Mouse (Mus musculus) thymus, adult 2 months (tissue): Measurements from ENCODE around the gene Gm20388.

Source experiments
- CTCF ChIP-seq: fragments of 200-500 bp; IDR thresholded peaks from 2 replicates; pipeline ENCODE4 v1.5.1; 2012; ENCODE audit warnings: mild to moderate bottlenecking, control low read depth, low read length, moderate library complexity, borderline replicate concordance; ENCODE audit not compliant: control insufficient read depth, poor library complexity, insufficient read depth; ENCODE audit errors: extremely low read depth
- POLR2A ChIP-seq: fragments of 200-500 bp; IDR thresholded peaks from 2 replicates; pipeline ENCODE4 v1.6.1; 2012; ENCODE audit warnings: mild to moderate bottlenecking, low read length, control low read depth, moderate library complexity; ENCODE audit not compliant: control insufficient read depth, poor library complexity, insufficient read depth; ENCODE audit errors: extremely low read depth

- TF ChIP-seq CTCF (no peak), POLR2A (no peak)
Observed at GRCm38 (mm10) chr8:121129265-121129940, 1218.8 kb downstream of the Gm20388 start.
